Mouse (Mus musculus) embryonic stem cell, embryonic (primary cell): ENCODE results near the gene Epha3.

Experiments used
- CTCF ChIA-PET, 4 experiments: fragments of 300-600 bp in 2 of 4; fragments of 350-600 bp in 2 of 4; sonication (Branson Sonifier 250); formaldehyde crosslinking; loops; one replicate each; lab custom pipeline; 2022; ENCODE audit warnings: inconsistent platforms in 2 of 4; lab: Charles Lee
- POLR2A ChIA-PET, 4 experiments: fragments of 300-600 bp in 2 of 4; fragments of 350-600 bp in 2 of 4; sonication (Branson Sonifier 250); formaldehyde crosslinking; loops; one replicate each; lab custom pipeline; 2022; ENCODE audit warnings: antibody characterized with exemption in 4 of 4, inconsistent platforms in 1 of 4; lab: Charles Lee

The Epha3 gene

GRCm38 (mm10) chr16:63798341-63798740, 65.6 kb downstream of the Epha3 start:
- CTCF ChIA-PET = no interaction called here
- POLR2A ChIA-PET = no interaction called here

- CTCF ChIA-PET = no interaction called here
- POLR2A ChIA-PET = no interaction called here
Observed at GRCm38 (mm10) chr16:63794292-63794691, 69.7 kb downstream of the Epha3 start.

GRCm38 (mm10) chr16:63793805-63794204, 70.2 kb downstream of the Epha3 start:
- CTCF ChIA-PET = no interaction called here

DNA sequence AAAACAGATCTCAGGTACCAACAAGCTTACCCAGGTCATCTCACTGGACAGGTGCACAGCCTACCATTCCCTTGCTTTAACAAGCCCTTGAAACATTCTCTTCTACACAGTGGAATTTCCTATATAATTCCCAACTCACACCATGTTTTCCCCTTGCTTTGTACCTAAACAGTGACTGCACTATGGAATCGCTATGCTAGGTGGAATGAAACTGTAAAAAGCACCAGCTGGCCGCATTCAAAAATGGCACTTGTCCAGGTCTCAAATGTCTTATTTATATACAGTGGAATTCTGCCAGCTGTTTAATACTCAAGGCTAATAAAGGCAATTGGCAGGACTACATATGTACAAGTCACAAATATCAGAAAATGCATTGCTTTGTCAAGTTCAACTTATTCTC, 71.9 kb downstream of the Epha3 start:
- CTCF ChIA-PET = interaction anchor here in 1 of 4 experiments (0.7 kb wide), 1 partner anchor 891 kb away, joined by 3 read pairs; no protein-coding TSS in a partner anchor
- POLR2A ChIA-PET = interaction anchor here in 1 of 4 experiments (0.6 kb wide), 1 partner anchor 160 kb away, joined by 6 read pairs; no protein-coding TSS in a partner anchor

More at GRCm38 (mm10) chr16:63793805-63794204, 70.2 kb downstream of the Epha3 start:
- POLR2A ChIA-PET = no interaction called here

DNA sequence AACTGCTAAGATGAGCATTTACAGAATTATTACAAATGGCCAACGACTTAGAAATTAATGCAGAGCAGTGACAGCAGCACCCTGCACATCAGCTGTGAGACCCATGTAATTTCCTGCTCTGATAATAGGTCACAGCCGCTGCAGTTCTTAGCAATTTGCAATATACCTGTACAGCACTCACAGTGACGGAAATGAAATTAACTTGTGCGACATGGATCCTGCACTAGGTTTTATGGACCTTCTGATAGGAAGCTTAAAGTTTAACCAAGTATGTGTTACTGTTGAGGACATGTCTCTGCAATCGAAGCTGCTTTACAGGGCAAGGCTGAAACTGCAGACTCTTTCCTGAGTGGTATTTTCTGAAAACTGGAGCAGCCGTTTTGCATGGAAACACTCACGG, 80.4 kb downstream of the Epha3 start:
- POLR2A ChIA-PET = no interaction called here
- CTCF ChIA-PET = no interaction called here

GRCm38 (mm10) chr16:63782101-63782500, 81.9 kb downstream of the Epha3 start:
- POLR2A ChIA-PET = no interaction called here

DNA sequence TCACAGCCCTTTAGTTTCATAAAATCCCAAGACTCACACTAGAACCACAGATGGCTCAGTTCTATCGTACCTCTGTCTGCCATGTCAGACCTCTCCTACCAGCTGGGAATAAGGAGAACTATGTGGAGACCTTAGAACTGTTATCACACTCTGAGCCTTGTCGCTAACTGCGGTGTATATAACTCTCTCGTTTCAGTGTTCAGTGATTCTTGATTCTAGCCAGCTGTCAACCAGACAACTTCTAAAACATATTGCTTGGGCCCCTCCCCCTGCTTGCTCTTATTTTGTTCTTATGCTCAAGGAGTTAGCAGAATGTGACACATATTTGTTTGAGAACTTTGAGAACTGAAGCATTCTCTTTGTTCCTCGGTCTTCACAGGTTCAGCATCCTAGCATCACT, 83.8 kb downstream of the Epha3 start:
- ChIA-PET CTCF (no interaction called here), POLR2A (no interaction called here)

More at GRCm38 (mm10) chr16:63782101-63782500, 81.9 kb downstream of the Epha3 start:
- CTCF ChIA-PET = no interaction called here

DNA sequence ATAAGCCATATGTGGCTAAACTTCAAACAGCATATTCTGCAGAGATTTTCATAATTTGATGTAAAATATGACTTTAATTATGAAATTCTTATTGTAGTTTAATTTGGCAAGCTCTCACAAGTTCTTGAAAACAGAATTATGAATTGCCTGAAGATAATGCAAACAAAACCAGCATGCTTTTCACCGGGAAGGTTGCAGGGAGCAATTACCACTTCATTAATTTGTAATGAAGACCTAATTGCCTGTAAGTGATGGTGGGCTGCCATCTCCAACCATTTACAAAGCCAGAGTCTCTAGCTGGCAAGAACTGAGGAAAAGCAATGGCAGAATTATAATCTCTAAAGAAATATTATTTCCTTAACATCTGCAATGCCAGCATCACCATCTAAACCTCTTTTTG, 86.2 kb downstream of the Epha3 start:
- CTCF ChIA-PET = no interaction called here
- POLR2A ChIA-PET = no interaction called here

DNA sequence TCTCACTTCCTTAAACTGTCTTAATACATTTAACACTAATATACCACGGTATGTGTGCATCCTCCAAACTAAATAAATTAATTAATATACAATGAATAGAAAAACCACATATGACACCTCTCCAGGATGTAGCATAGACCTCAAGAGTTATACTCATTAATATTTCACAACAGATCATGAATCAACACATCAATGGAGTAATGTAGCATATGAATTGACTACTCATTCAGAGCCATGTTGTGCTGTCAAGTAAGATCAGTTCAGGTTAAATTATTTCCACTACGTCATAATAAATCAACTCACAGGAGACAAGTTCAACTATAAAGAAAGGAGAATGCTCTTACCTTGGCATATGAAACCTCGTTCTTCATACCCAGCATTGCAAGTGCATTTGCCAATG, 91.4 kb downstream of the Epha3 start:
- CTCF ChIA-PET = no interaction called here
- POLR2A ChIA-PET = no interaction called here

DNA sequence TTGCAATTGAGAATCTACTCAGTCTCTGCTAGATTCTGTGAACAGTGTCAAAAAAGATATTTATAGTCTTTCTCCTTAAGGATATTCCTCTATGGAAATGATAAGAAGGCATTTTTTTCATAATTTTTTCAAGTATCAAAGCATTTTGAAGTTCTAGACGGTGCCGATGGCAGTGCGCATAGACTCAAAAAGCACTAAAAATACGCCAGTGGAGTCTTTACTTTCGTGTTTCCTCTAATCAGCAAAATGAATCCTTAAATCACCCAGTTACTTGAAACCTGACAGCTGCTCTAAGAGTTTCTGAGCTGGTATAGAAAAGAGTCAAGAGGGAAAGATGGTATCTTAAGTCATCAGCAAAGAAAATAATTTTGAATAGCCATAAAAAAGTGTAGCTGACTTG, 96.4 kb downstream of the Epha3 start:
- ChIA-PET POLR2A (no interaction called here), CTCF (no interaction called here)

DNA sequence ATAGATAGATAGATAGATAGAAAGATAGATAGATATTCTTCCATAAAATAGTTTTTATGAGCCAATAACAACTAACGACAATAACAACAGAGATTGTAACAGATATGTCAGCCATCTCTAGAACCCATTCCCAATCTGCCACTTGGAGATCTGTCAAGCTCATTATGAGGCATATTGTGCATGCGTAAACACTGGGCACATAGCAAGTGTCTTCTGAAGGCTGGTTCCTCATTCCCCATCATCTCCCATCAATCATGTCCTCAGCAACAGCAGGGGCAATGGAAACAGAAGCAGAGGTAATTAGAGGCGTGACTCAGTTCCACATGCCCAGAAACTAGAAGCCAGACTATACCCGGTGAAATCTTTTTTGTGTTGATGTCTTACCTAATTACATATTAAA, 102.8 kb downstream of the Epha3 start:
- CTCF ChIA-PET = no interaction called here
- POLR2A ChIA-PET = no interaction called here

GRCm38 (mm10) chr16:63760112-63760511, 103.9 kb downstream of the Epha3 start:
- ChIA-PET CTCF (no interaction called here), POLR2A (no interaction called here)

DNA sequence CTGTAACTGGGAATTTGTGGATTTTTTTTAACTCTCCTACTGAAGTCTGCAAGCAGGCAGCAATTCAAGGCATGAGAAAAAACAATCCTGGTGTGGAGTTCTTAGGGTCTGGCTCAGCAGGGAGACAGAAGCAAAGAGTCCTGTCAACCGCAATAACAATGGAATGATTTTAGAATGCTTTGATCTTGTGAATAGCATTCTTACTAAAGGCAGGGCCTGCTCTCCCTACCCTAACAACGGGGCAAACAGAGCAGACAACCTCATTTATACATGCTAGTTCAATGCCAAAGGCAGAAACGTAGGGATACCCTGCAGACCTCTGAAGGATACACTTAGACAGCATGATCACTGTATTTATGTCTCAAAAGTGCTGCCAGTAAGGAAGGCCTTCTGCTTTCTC, 110.9 kb downstream of the Epha3 start:
- ChIA-PET POLR2A (interaction anchor here in 1 of 4 experiments (1.0 kb wide), 1 partner anchor 644 kb away, joined by 7 read pairs; no protein-coding TSS in a partner anchor), CTCF (interaction anchor here in 1 of 4 experiments (0.5 kb wide), 1 partner anchor 104 kb away, joined by 3 read pairs; no protein-coding TSS in a partner anchor)

DNA sequence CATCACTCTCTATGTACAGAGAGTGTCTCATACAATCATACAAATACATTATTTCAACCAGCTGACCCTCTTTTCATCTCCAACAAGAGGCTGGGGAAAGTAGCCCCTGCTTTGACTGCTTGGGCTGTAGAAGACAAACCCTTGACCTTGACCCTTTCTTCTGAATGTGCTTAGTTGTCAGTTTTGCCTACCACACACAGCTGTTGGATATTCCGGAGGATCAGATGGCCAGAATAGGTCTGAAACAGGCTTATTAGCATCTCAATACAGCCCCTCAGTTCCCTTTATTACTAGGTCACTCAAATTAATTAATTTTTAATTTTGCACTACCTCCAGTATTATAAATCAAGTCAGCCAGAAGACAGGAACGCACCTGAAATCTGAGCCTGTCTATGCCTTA, 116.2 kb downstream of the Epha3 start:
- ChIA-PET CTCF (no interaction called here), POLR2A (no interaction called here)

DNA sequence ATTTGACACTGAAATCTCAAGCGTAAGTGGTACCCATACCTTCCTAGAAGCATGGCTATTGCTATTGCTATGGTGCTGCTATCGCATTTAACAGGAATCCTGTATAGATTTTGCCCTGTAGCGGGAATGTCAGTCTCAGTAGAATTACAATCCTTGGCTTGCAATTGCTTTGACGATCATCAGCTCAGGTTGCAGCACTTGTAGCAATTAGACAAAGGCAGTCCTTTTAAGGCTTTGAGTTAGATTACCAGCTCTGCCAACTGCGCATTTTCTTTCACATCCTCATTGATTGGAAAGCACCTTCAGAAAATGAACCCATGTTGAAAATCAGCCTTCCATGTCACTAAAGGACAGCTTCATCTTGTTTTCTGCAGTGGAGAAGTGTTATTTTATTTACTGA, 118.5 kb downstream of the Epha3 start:
- POLR2A ChIA-PET = no interaction called here
- CTCF ChIA-PET = no interaction called here

- CTCF ChIA-PET = no interaction called here
- POLR2A ChIA-PET = no interaction called here
Observed at GRCm38 (mm10) chr16:63743208-63743854, 120.6 kb downstream of the Epha3 start.

DNA sequence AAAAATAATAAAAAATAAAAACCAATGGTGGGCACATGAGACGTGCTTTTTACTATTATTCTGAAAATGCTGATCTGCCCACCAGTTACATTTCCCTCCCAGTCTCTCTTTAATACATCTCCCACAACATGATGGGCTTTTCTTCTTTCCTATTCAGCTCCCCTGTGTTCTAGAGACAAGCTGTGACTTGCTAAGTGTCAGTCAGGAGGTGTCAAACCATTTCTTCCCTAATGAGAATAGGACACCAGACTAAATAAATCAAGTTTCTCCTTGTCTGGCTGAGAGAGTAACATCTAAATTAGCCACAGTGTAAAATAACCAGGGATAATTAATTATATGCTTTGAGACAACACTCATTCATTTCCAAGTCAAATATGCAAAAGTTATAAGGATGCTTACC, 144.7 kb downstream of the Epha3 start:
- ChIA-PET POLR2A (no interaction called here), CTCF (no interaction called here)

GRCm38 (mm10) chr16:63717317-63717716, 146.7 kb downstream of the Epha3 start:
- POLR2A ChIA-PET = no interaction called here

GRCm38 (mm10) chr16:63706912-63707868, 156.8 kb downstream of the Epha3 start:
- ChIA-PET CTCF (interaction anchor here in 1 of 4 experiments (0.8 kb wide), 1 partner anchor 150 kb away, joined by 3 read pairs; no protein-coding TSS in a partner anchor), POLR2A (no interaction called here)

More at GRCm38 (mm10) chr16:63717317-63717716, 146.7 kb downstream of the Epha3 start:
- CTCF ChIA-PET = no interaction called here

- ChIA-PET POLR2A (no interaction called here), CTCF (no interaction called here)
Observed at GRCm38 (mm10) chr16:63689371-63689770, 174.6 kb downstream of the Epha3 start.
